Mouse (Mus musculus) lung, embryonic 14.5 days (tissue): ENCODE data around the gene Upf2. TPM values are rescaled to one million over a fixed set of nuclear protein-coding genes. Genes with fewer than 3 reads are reported as not detected.

ENCODE experiments used
- ATAC-seq: fragments of 200-750 bp; cut with Nextera tagmentation; 2 replicates; pipeline ENCODE4 v1.8.0; 2017; ENCODE audit warnings: mild to moderate bottlenecking, moderate TSS enrichment, moderate library complexity; ENCODE audit not compliant: insufficient read depth
- DNase-seq: peaks from one replicate; pipeline ENCODE4 v3.0.0-alpha.2; 2015
- H3K27ac ChIP-seq: fragments of 300-500 bp; sonication (generic); 2 replicates; pipeline ENCODE4 v1.5.1; 2014; ENCODE audit warnings: low read depth, mild to moderate bottlenecking, moderate library complexity
- H3K27me3 ChIP-seq: fragments of 300-500 bp; sonication (generic); 2 replicates; pipeline ENCODE4 v1.6.1; 2014; ENCODE audit warnings: low read length, control low read depth; ENCODE audit not compliant: insufficient read depth
- H3K36me3 ChIP-seq: fragments of 300-500 bp; sonication (generic); 2 replicates; pipeline ENCODE4 v1.6.1; 2014; ENCODE audit warnings: control low read depth; ENCODE audit not compliant: insufficient read depth
- H3K4me1 ChIP-seq: fragments of 300-500 bp; sonication (generic); 2 replicates; pipeline ENCODE4 v1.6.1; 2014; ENCODE audit warnings: antibody characterized with exemption, control low read depth; ENCODE audit not compliant: insufficient read depth
- H3K4me2 ChIP-seq: fragments of 300-500 bp; sonication (generic); 2 replicates; pipeline ENCODE4 v1.6.1; 2014; ENCODE audit warnings: mild to moderate bottlenecking
- H3K4me3 ChIP-seq: fragments of 300-500 bp; sonication (generic); 2 replicates; pipeline ENCODE4 v1.5.1; 2014; ENCODE audit warnings: low read depth, low read length
- H3K9ac ChIP-seq: fragments of 300-500 bp; sonication (generic); 2 replicates; pipeline ENCODE4 v1.6.1; 2014
- H3K9me3 ChIP-seq: fragments of 300-500 bp; sonication (generic); 2 replicates; pipeline ENCODE4 v1.6.1; 2016; ENCODE audit warnings: low read depth, low read length, control low read depth
- CTCF ChIP-seq: IDR thresholded peaks from 2 replicates; pipeline ENCODE4 v1.5.1; 2016; ENCODE audit warnings: antibody characterized with exemption, low read depth
- WGBS: fragments of 180-500 bp; shearing (Covaris S2); extraction: QIAGEN DNeasy Blood & Tissue Kit; methylation state at CpG from one replicate; pipeline ENCODE4 v1.1.7; 2014; 5-methylcytosine and 5-hydroxymethylcytosine counted together
- polyA plus RNA-seq: library from polyadenylated mRNA; unstranded; fragments of >200 nt; fragmentation: Nextera tagmentation; extraction: Ambion mirVana; gene quantifications from 2 replicates; pipeline ENCODE4 v1.2.1, GENCODE M21; 2014

Gene Upf2
- polyA plus RNA-seq, 1 experiment from 2014 or later, result 11.7 TPM

DNA sequence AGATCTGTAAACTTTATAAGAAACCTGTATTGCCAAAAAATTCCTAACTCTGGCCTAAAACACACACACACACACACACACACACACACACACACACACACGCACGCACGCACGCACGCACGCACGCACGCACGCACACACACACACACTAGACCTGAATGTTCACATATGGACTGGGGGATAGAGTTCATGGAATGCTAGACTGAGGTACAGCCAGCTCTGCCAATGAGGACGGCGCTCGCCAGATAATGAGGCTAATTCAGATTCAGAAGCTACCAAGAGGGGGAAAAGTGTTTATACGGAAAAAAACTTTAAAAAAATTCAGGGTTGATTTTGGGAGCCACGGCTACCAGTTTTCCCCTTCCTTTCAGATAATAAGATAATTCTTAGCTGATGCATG, 11.4 kb upstream of the Upf2 start:
- Histone ChIP-seq H3K9me3 (no peaks in the 10 kb centered on the region), H3K4me1 (no peaks in the 10 kb centered on the region), H3K9ac (no peak overlapping the region), H3K36me3 (no peaks in the 10 kb centered on the region), H3K27me3 (no peaks in the 10 kb centered on the region), H3K4me3 (no peak overlapping the region), H3K27ac (no peak overlapping the region), H3K4me2 (no peak overlapping the region)
- ATAC-seq (no peak), DNase-seq (no peak)
- no peak for TF ChIP-seq CTCF
- WGBS, result 84% methylated on average over 14 of the region's 14 CpGs

GRCm38 (mm10) chr2:5940936-5941335, 10.3 kb upstream of the Upf2 start:
- no peaks in the 10 kb centered on the region for H3K27me3 ChIP-seq
- H3K9me3 ChIP-seq, result no peaks in the 10 kb centered on the region
- H3K4me2 ChIP-seq, result no peak overlapping the region
- no peak overlapping the region for H3K9ac ChIP-seq
- TF ChIP-seq CTCF, result no peak
- WGBS, result 89% methylated on average over 9 of the region's 9 CpGs
- H3K27ac ChIP-seq, result no peak overlapping the region
- no peak for ATAC-seq
- H3K4me3 ChIP-seq, result no peak overlapping the region
- no peak for DNase-seq
- no peaks in the 10 kb centered on the region for H3K4me1 ChIP-seq
- no peaks in the 10 kb centered on the region for H3K36me3 ChIP-seq

GRCm38 (mm10) chr2:5941861-5942415, 9.3 kb upstream of the Upf2 start:
- H3K27me3 ChIP-seq, result no peaks in the 10 kb centered on the region
- ATAC-seq (peak; percentile 34; the same call in 1 of the 2 replicates), DNase-seq (peak; percentile 4)
- peak overlapping the region; percentile 63 for H3K9ac ChIP-seq
- no peak overlapping the region for H3K27ac ChIP-seq
- no peaks in the 10 kb centered on the region for H3K36me3 ChIP-seq
- no peaks in the 10 kb centered on the region for H3K4me1 ChIP-seq
- TF ChIP-seq CTCF, result no peak
- H3K4me2 ChIP-seq, result peak overlapping the region; percentile 89
- 59% methylated on average over 11 of the region's 11 CpGs for WGBS
- H3K9me3 ChIP-seq, result no peaks in the 10 kb centered on the region
- peak overlapping the region; percentile 57 for H3K4me3 ChIP-seq

DNA sequence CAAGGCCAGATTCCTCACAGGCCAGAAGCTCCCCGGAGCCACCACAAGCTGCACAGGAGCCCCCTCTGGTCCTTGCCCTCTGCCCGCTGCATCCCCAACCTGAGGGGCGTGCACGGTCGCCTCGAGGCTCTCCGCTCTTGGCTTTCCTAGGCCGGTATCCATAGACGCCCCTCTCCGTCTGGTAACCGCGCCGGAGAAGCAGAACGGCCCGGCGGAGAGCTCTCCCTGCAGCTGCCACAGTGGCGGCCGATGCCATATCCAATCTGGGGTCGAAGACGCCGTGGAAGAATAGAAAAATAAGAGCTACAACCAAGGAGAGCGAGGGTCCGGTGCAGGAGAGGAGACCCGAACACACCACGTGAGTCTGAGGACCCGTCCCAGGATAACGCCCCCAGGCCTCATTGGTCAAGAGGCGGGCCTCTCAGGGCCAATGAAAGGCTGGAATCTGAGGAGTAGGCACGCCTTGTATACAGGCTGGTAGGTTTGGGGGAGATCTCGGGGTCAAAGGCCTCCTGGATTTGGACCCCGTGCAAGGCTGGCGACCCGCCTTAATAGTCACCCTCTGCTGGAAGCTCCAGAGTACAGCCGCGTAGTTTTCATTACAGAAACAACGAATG, 8.7 kb upstream of the Upf2 start, which contains the start of gene Dhtkd1:
TSS of gene Dhtkd1 (minus strand) at position 377 of the 617 bp plus-strand sequence.
- peak; percentile 96 for ATAC-seq
- peak; percentile 35; the same call in 1 of the 2 replicates for TF ChIP-seq CTCF
- Histone ChIP-seq H3K4me1 (no peaks in the 10 kb centered on the region), H3K9ac (peak within 1 kb of the TSS; percentile 63), H3K27ac (no peak within 1 kb of the TSS), H3K36me3 (no peaks in the 10 kb centered on the region), H3K4me2 (peak within 1 kb of the TSS; percentile 89), H3K27me3 (no peaks in the 10 kb centered on the region), H3K9me3 (no peaks in the 10 kb centered on the region), H3K4me3 (peak within 1 kb of the TSS; percentile 57)
- DNase-seq, result peak; percentile 82
- under 1% methylated on average over 36 of the region's 36 CpGs for WGBS

DNA sequence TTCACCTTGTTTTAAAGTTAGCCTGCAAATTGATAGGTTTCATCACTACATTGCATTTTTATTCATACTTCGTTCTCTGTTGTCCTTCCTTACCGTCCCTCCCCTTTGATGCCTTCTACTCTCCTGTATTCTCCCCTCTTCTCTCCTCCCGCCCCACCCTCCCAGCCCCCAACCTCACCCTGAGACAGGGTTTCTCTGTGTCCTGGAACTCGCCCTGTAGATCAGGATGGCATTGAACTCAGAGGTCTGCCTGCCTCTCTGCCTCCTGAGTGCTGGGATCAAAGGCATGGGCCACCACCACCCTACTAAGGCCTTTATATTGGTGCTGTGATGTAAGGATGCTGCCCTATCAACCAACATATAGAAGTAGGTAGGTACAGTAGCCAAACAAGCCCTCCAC, 8.2 kb upstream of the Upf2 start:
- peak overlapping the region; percentile 89 for H3K4me2 ChIP-seq
- H3K4me1 ChIP-seq, result no peaks in the 10 kb centered on the region
- no peak for DNase-seq
- peak overlapping the region; percentile 57 for H3K4me3 ChIP-seq
- H3K27ac ChIP-seq, result no peak overlapping the region
- H3K27me3 ChIP-seq, result no peaks in the 10 kb centered on the region
- H3K36me3 ChIP-seq, result no peaks in the 10 kb centered on the region
- no peak for TF ChIP-seq CTCF
- peak overlapping the region; percentile 63; the same call in 1 of the 2 replicates for H3K9ac ChIP-seq
- WGBS, result 35% methylated on average over 4 of the region's 4 CpGs
- peak; percentile 32; the same call in 1 of the 2 replicates for ATAC-seq
- H3K9me3 ChIP-seq, result no peaks in the 10 kb centered on the region

GRCm38 (mm10) chr2:5945629-5946028, 5.6 kb upstream of the Upf2 start:
- Histone ChIP-seq H3K27me3 (no peaks in the 10 kb centered on the region), H3K9me3 (no peaks in the 10 kb centered on the region), H3K4me1 (no peaks in the 10 kb centered on the region), H3K4me2 (no peak overlapping the region), H3K4me3 (no peak overlapping the region), H3K27ac (no peak overlapping the region), H3K36me3 (no peaks in the 10 kb centered on the region), H3K9ac (no peak overlapping the region)
- no peak for DNase-seq
- no peak for ATAC-seq
- 68% methylated on average over 1 of the region's 1 CpGs for WGBS
- TF ChIP-seq CTCF, result no peak

- Histone ChIP-seq H3K4me1 (no peaks in the 10 kb centered on the region), H3K4me3 (no peak overlapping the region), H3K4me2 (no peak overlapping the region), H3K27me3 (no peaks in the 10 kb centered on the region), H3K9ac (no peak overlapping the region), H3K36me3 (no peaks in the 10 kb centered on the region), H3K27ac (no peak overlapping the region), H3K9me3 (no peaks in the 10 kb centered on the region)
- WGBS, result 85% methylated on average over 3 of the region's 3 CpGs
- DNase-seq, result no peak
- no peak for TF ChIP-seq CTCF
- ATAC-seq, result no peak
Observed at GRCm38 (mm10) chr2:5946876-5947275, 4.4 kb upstream of the Upf2 start.
